Mouse (Mus musculus): ENCODE results near the gene Cic. TPM values are rescaled to one million over a fixed set of nuclear protein-coding genes. Genes with fewer than 3 reads are reported as not detected.

Gene Cic
- total and polyA plus RNA-seq, 2 experiments from 2014 or later = 31.9 to 145 TPM

GRCm38 (mm10) chr7:25288721-25289120 lies 21.2 kb downstream of the Cic start:
- Histone ChIP-seq H3K4me3 (ENCODE audit: low read depth, low read length) (no peak overlapping the region), H3K36me3 (ENCODE audit: insufficient read depth, low read length) (peaks cover 82% of the 10 kb centered on the region), H3K27me3 (ENCODE audit: insufficient read depth, low read length) (no peaks in the 10 kb centered on the region), H3K9ac (replicated peaks; ENCODE audit: low read length, poor library complexity, severe bottlenecking) (no peak overlapping the region), H3K4me2 (ENCODE audit: low read depth, low read length, poor library complexity, severe bottlenecking) (no peak overlapping the region), H3K4me1 (ENCODE audit: insufficient read depth, low read length) (peaks cover 11% of the 10 kb centered on the region), H3K27ac (ENCODE audit: low read depth, low read length) (no peak overlapping the region), H3K9me3 (ENCODE audit: low read length) (no peaks in the 10 kb centered on the region)
- WGBS = 89% methylated on average over 3 of the region's 3 CpGs
- DNase-seq (ENCODE audit: low spot score) (no peak), ATAC-seq (ENCODE audit: low FRiP score) (no peak)
- no peak for TF ChIP-seq CTCF (IDR thresholded peaks at IDR 0.05)

- no peaks in the 10 kb centered on the region for H3K4me1 ChIP-seq (ENCODE audit: insufficient read depth, low read length)
- no peaks in the 10 kb centered on the region for H3K27me3 ChIP-seq (ENCODE audit: insufficient read depth, low read length)
- H3K4me3 ChIP-seq (ENCODE audit: low read depth, low read length) = no peak overlapping the region
- no peaks in the 10 kb centered on the region for H3K9me3 ChIP-seq (ENCODE audit: low read length)
- no peak for ATAC-seq (ENCODE audit: low FRiP score)
- 91% methylated on average over 3 of the region's 3 CpGs for WGBS
- no peak overlapping the region for H3K9ac ChIP-seq (replicated peaks; ENCODE audit: low read length, poor library complexity, severe bottlenecking)
- H3K36me3 ChIP-seq (ENCODE audit: insufficient read depth, low read length) = peaks cover 88% of the 10 kb centered on the region
- TF ChIP-seq CTCF (IDR thresholded peaks at IDR 0.05) = peak; percentile 40
- H3K27ac ChIP-seq (ENCODE audit: low read depth, low read length) = no peak overlapping the region
- no peak for DNase-seq (ENCODE audit: low spot score)
- H3K4me2 ChIP-seq (ENCODE audit: low read depth, low read length, poor library complexity, severe bottlenecking) = no peak overlapping the region
Observed at GRCm38 (mm10) chr7:25289925-25290324, 22.4 kb downstream of the Cic start.

- Histone ChIP-seq H3K27me3 (ENCODE audit: insufficient read depth, low read length) (no peaks in the 10 kb centered on the region), H3K9me3 (ENCODE audit: low read length) (no peaks in the 10 kb centered on the region), H3K4me1 (ENCODE audit: insufficient read depth, low read length) (no peaks in the 10 kb centered on the region), H3K4me2 (ENCODE audit: low read depth, low read length, poor library complexity, severe bottlenecking) (no peak overlapping the region), H3K36me3 (ENCODE audit: insufficient read depth, low read length) (peaks cover 83% of the 10 kb centered on the region), H3K9ac (replicated peaks; ENCODE audit: low read length, poor library complexity, severe bottlenecking) (no peak overlapping the region), H3K27ac (ENCODE audit: low read depth, low read length) (no peak overlapping the region), H3K4me3 (ENCODE audit: low read depth, low read length) (no peak overlapping the region)
- WGBS = 100% methylated on average over 1 of the region's 1 CpGs
- no peak for DNase-seq (ENCODE audit: low spot score)
- TF ChIP-seq CTCF (IDR thresholded peaks at IDR 0.05) = no peak
- ATAC-seq (ENCODE audit: low FRiP score) = no peak
Observed at GRCm38 (mm10) chr7:25290463-25290862, 23.0 kb downstream of the Cic start.

- ATAC-seq (ENCODE audit: low FRiP score) (no peak), DNase-seq (ENCODE audit: low spot score) (no peak)
- Histone ChIP-seq H3K9ac (replicated peaks; ENCODE audit: low read length, poor library complexity, severe bottlenecking) (no peak overlapping the region), H3K9me3 (ENCODE audit: low read length) (no peaks in the 10 kb centered on the region), H3K4me3 (ENCODE audit: low read depth, low read length) (no peak overlapping the region), H3K27ac (ENCODE audit: low read depth, low read length) (no peak overlapping the region), H3K27me3 (ENCODE audit: insufficient read depth, low read length) (no peaks in the 10 kb centered on the region), H3K36me3 (ENCODE audit: insufficient read depth, low read length) (peaks cover 79% of the 10 kb centered on the region), H3K4me1 (ENCODE audit: insufficient read depth, low read length) (peaks cover 2% of the 10 kb centered on the region; the same call in 1 of the 2 replicates), H3K4me2 (ENCODE audit: low read depth, low read length, poor library complexity, severe bottlenecking) (no peak overlapping the region)
- no peak; the same call in 1 of the 2 replicates for TF ChIP-seq CTCF (IDR thresholded peaks at IDR 0.05)
- 83% methylated on average over 2 of the region's 2 CpGs for WGBS
Observed at GRCm38 (mm10) chr7:25290911-25291310, 23.4 kb downstream of the Cic start.

- ATAC-seq (ENCODE audit: low FRiP score) = no peak
- Histone ChIP-seq H3K27ac (ENCODE audit: low read depth, low read length) (peak overlapping the region; percentile 38; the same call in 1 of the 2 replicates), H3K27me3 (ENCODE audit: insufficient read depth, low read length) (no peaks in the 10 kb centered on the region), H3K4me2 (ENCODE audit: low read depth, low read length, poor library complexity, severe bottlenecking) (no peak overlapping the region), H3K9me3 (ENCODE audit: low read length) (no peaks in the 10 kb centered on the region), H3K4me3 (ENCODE audit: low read depth, low read length) (no peak overlapping the region), H3K36me3 (ENCODE audit: insufficient read depth, low read length) (peaks cover 67% of the 10 kb centered on the region), H3K4me1 (ENCODE audit: insufficient read depth, low read length) (peaks cover 6% of the 10 kb centered on the region; the same call in 1 of the 2 replicates), H3K9ac (replicated peaks; ENCODE audit: low read length, poor library complexity, severe bottlenecking) (no peak overlapping the region)
- TF ChIP-seq CTCF (IDR thresholded peaks at IDR 0.05) = no peak
- WGBS = 57% methylated on average over 7 of the region's 7 CpGs
- no peak for DNase-seq (ENCODE audit: low spot score)
Observed at GRCm38 (mm10) chr7:25292107-25292506, 24.6 kb downstream of the Cic start.

- peaks cover 55% of the 10 kb centered on the region for H3K36me3 ChIP-seq (ENCODE audit: insufficient read depth, low read length)
Observed at GRCm38 (mm10) chr7:25293191-25293739, 25.8 kb downstream of the Cic start.

More at GRCm38 (mm10) chr7:25293191-25293739, 25.8 kb downstream of the Cic start:
- Histone ChIP-seq H3K27me3 (ENCODE audit: insufficient read depth, low read length) (no peaks in the 10 kb centered on the region), H3K4me2 (ENCODE audit: low read depth, low read length, poor library complexity, severe bottlenecking) (no peak overlapping the region), H3K4me3 (ENCODE audit: low read depth, low read length) (no peak overlapping the region), H3K9ac (replicated peaks; ENCODE audit: low read length, poor library complexity, severe bottlenecking) (no peak overlapping the region), H3K4me1 (ENCODE audit: insufficient read depth, low read length) (peaks cover 6% of the 10 kb centered on the region; the same call in 1 of the 2 replicates), H3K27ac (ENCODE audit: low read depth, low read length) (0 out of 2 replicates have a peak overlapping the region, but pooled peaks have one; percentile 26), H3K9me3 (ENCODE audit: low read length) (no peaks in the 10 kb centered on the region)
- ATAC-seq (ENCODE audit: low FRiP score) (no peak), DNase-seq (ENCODE audit: low spot score) (no peak)
- no peak for TF ChIP-seq CTCF (IDR thresholded peaks at IDR 0.05)
- 83% methylated on average over 10 of the region's 10 CpGs for WGBS
